Comparison of ENCODE assay signal across 9 mouse cellular contexts in genomic region chr5:135024665-135025224, GRCm38 (mm10). TPM values are rescaled to one million over a fixed set of nuclear protein-coding genes. Genes with fewer than 3 reads are reported as not detected.
DNase-seq lines count a peak whose midpoint lies in the region; ATAC-seq lines count a peak whose summit lies in the region.
"Had no signal": no experiment of that assay in that cellular context is flagged by ENCODE, and none has a peak within 500 bp of the region (broad histone marks: within the 10 kb centered on the region; RNA-seq: fewer than 3 reads in every experiment).

No protein-coding gene starts in this region.

- peak overlapping the region; percentile 10; the same call in 1 of the 2 replicates for H3K27ac ChIP-seq in heart, embryonic 10.5 days
- no peak overlapping the region for H3K27ac ChIP-seq in hindbrain, embryonic 14.5 days

- no peaks in the 10 kb centered on the region for H3K9me3 ChIP-seq in heart, embryonic 10.5 days
- no peaks in the 10 kb centered on the region for H3K9me3 ChIP-seq in hindbrain, embryonic 14.5 days (ENCODE audit: control insufficient read depth, low read length)

- peak overlapping the region; percentile 85 for H3K4me3 ChIP-seq in heart, embryonic 10.5 days
- H3K4me3 ChIP-seq in hindbrain, embryonic 14.5 days (replicated peaks; ENCODE audit: low read length) = peak overlapping the region; percentile 71

- 48% methylated on average over 11 of the region's 11 CpGs for WGBS in heart, embryonic 10.5 days
- WGBS in hindbrain, embryonic 14.5 days = 74% methylated on average over 11 of the region's 11 CpGs

- H3K36me3 ChIP-seq in heart, embryonic 10.5 days = no peaks in the 10 kb centered on the region
- H3K36me3 ChIP-seq in hindbrain, embryonic 14.5 days (replicated peaks; ENCODE audit: control insufficient read depth, insufficient read depth) = no peaks in the 10 kb centered on the region; the same call in 1 of the 2 replicates

- peaks cover 41% of the 10 kb centered on the region for H3K4me1 ChIP-seq in heart, embryonic 10.5 days
- peaks cover 21% of the 10 kb centered on the region for H3K4me1 ChIP-seq in hindbrain, embryonic 14.5 days (replicated peaks; ENCODE audit: control insufficient read depth, insufficient read depth, low read length)

- H3K4me2 ChIP-seq in hindbrain, embryonic 14.5 days (replicated peaks) = peak overlapping the region; percentile 89

- H3K9ac ChIP-seq in hindbrain, embryonic 14.5 days = 0 out of 2 replicates have a peak overlapping the region, but pooled peaks have one; percentile 77

- ATAC-seq in hindbrain, embryonic 14.5 days (ENCODE audit: low FRiP score) = no peak
- ATAC-seq in erythroid progenitor cell, adult 5-6 weeks (replicated peaks; ENCODE audit: low FRiP score, poor library complexity, severe bottlenecking) = no peak

- peak; percentile 89 for DNase-seq in heart, embryonic 10.5 days (ENCODE audit: low spot score)
- no peak for DNase-seq in heart, adult 18-20 months
- DNase-seq in MEL-GATA-1-ER (ENCODE audit: extremely low read depth, low read depth) = peak; percentile 80
- DNase-seq in hindbrain, embryonic 14.5 days (ENCODE audit: low spot score) = no peak
- peak; percentile 68 for DNase-seq in mesoderm, embryonic 11.5 days (ENCODE audit: low read depth, low spot score)
- no peak for DNase-seq in layer of hippocampus, postnatal 10 days (ENCODE audit: low spot score in 2 of 2)
- DNase-seq in layer of hippocampus, adult 11-12 months (ENCODE audit: low spot score) = no peak

- no peaks in the 10 kb centered on the region; the same call in 1 of the 2 replicates for H3K27me3 ChIP-seq in heart, embryonic 10.5 days (ENCODE audit: insufficient read depth, poor library complexity, severe bottlenecking)
- no peaks in the 10 kb centered on the region for H3K27me3 ChIP-seq in hindbrain, embryonic 14.5 days (ENCODE audit: control insufficient read depth, insufficient read depth, low read length)

RNA-seq across cellular contexts. Expression of gene Stx1a, which starts 1.5 kb away (rescaled TPM):
- polyA plus RNA-seq in heart, embryonic 10.5 days (2016; fragmentation: Nextera tagmentation; extraction: Ambion mirVana) = 8.5 and 8.6 TPM in 2 replicates
- 1 to 10 TPM; 1.0 to 1.5 TPM for total RNA-seq in heart, adult 18-20 months (2021)
- 113 and 134 TPM in 2 replicates for polyA plus RNA-seq in hindbrain, embryonic 14.5 days (2014; fragmentation: Nextera tagmentation; extraction: Ambion mirVana)
- total RNA-seq in layer of hippocampus, postnatal 10 days (2021) = 100 to 1,000 TPM; 182 to 196 TPM
- not detected in 2 replicates for total RNA-seq in erythroid progenitor cell, adult 5-6 weeks (2015; ENCODE audit: low replicate concordance)
- total RNA-seq in erythroid progenitor cell, adult 5-6 weeks (2017; ENCODE audit: low replicate concordance) = not detected in 2 replicates

RNA-seq across cellular contexts. Expression of gene Abhd11, which starts 15.8 kb away (rescaled TPM):
- 57.8 and 63.7 TPM in 2 replicates for polyA plus RNA-seq in heart, embryonic 10.5 days (2016; fragmentation: Nextera tagmentation; extraction: Ambion mirVana)
- total RNA-seq in heart, adult 18-20 months (2021) = 10 to 100 TPM; 67.1 to 69.4 TPM
- polyA plus RNA-seq in hindbrain, embryonic 14.5 days (2014; fragmentation: Nextera tagmentation; extraction: Ambion mirVana) = 62.7 and 72.3 TPM in 2 replicates
- total RNA-seq in layer of hippocampus, postnatal 10 days (2021) = 10 to 100 TPM; 41.1 to 49.2 TPM
- total RNA-seq in erythroid progenitor cell, adult 5-6 weeks (2015; ENCODE audit: low replicate concordance) = 15.9 and 29.8 TPM in 2 replicates
- 3.9 and 4.3 TPM in 2 replicates for total RNA-seq in erythroid progenitor cell, adult 5-6 weeks (2017; ENCODE audit: low replicate concordance)

RNA-seq across cellular contexts. Expression of gene Cldn3, which starts 38.7 kb away (rescaled TPM):
- polyA plus RNA-seq in heart, embryonic 10.5 days (2016; fragmentation: Nextera tagmentation; extraction: Ambion mirVana) = 2.7 and 10.2 TPM in 2 replicates
- total RNA-seq in heart, adult 18-20 months (2021) = 1 to 10 TPM in 1 of 2 experiments, under 1 TPM in 1; 0.20 to 1.8 TPM
- polyA plus RNA-seq in hindbrain, embryonic 14.5 days (2014; fragmentation: Nextera tagmentation; extraction: Ambion mirVana) = 2.1 and 2.6 TPM in 2 replicates
- 1 to 10 TPM; 3.5 to 5.2 TPM for total RNA-seq in layer of hippocampus, postnatal 10 days (2021)
- total RNA-seq in erythroid progenitor cell, adult 5-6 weeks (2015; ENCODE audit: low replicate concordance) = not detected in 2 replicates
- total RNA-seq in erythroid progenitor cell, adult 5-6 weeks (2017; ENCODE audit: low replicate concordance) = not detected in 2 replicates
- polyA plus RNA-seq: C2C12 had no signal

RNA-seq across cellular contexts. Expression of gene Dnajc30, which starts 39.3 kb away (rescaled TPM):
- polyA plus RNA-seq in heart, embryonic 10.5 days (2016; fragmentation: Nextera tagmentation; extraction: Ambion mirVana) = 24.5 and 27.6 TPM in 2 replicates
- total RNA-seq in heart, adult 18-20 months (2021) = 10 to 100 TPM; 38.4 to 44.3 TPM
- 42.5 and 43.0 TPM in 2 replicates for polyA plus RNA-seq in hindbrain, embryonic 14.5 days (2014; fragmentation: Nextera tagmentation; extraction: Ambion mirVana)
- 10 to 100 TPM; 35.5 to 38.0 TPM for total RNA-seq in layer of hippocampus, postnatal 10 days (2021)
- total RNA-seq in erythroid progenitor cell, adult 5-6 weeks (2015; ENCODE audit: low replicate concordance) = 6.5 and 21.0 TPM in 2 replicates
- total RNA-seq in erythroid progenitor cell, adult 5-6 weeks (2017; ENCODE audit: low replicate concordance) = 2.3 and 3.4 TPM in 2 replicates

RNA-seq across cellular contexts. Expression of gene Bud23, which starts 40.0 kb away (rescaled TPM):
- polyA plus RNA-seq in heart, embryonic 10.5 days (2016; fragmentation: Nextera tagmentation; extraction: Ambion mirVana) = 99.4 and 134 TPM in 2 replicates
- total RNA-seq in heart, adult 18-20 months (2021) = 10 to 100 TPM; 22.5 to 25.0 TPM
- 61.9 and 63.3 TPM in 2 replicates for polyA plus RNA-seq in hindbrain, embryonic 14.5 days (2014; fragmentation: Nextera tagmentation; extraction: Ambion mirVana)
- total RNA-seq in layer of hippocampus, postnatal 10 days (2021) = 10 to 100 TPM; 49.8 to 54.7 TPM
- total RNA-seq in erythroid progenitor cell, adult 5-6 weeks (2015; ENCODE audit: low replicate concordance) = 25.2 and 34.8 TPM in 2 replicates
- 7.6 and 13.0 TPM in 2 replicates for total RNA-seq in erythroid progenitor cell, adult 5-6 weeks (2017; ENCODE audit: low replicate concordance)

Comparison
In these comparisons a context has a peak if more than half of its experiments do, and no peak if none do; other contexts are left out.
1. DNase-seq: peak in heart, embryonic 10.5 days (single experiment), MEL-GATA-1-ER (single experiment) and mesoderm, embryonic 11.5 days (single experiment); none in heart, adult 18-20 months (0 of 2), hindbrain, embryonic 14.5 days (single experiment), layer of hippocampus, postnatal 10 days (0 of 2) and layer of hippocampus, adult 11-12 months (single experiment).
2. RNA of gene Stx1a, which starts 1.5 kb away (total RNA-seq): 182 to 196 TPM in layer of hippocampus, postnatal 10 days; 1.0 to 1.5 TPM in heart, adult 18-20 months and not detected in erythroid progenitor cell, adult 5-6 weeks; every median in the first group is over 10 times any median in the second.